Mouse (Mus musculus) myocyte (in vitro differentiated cells): ENCODE results near the gene Kcnq5. TPM values are rescaled to one million over a fixed set of nuclear protein-coding genes. Genes with fewer than 3 reads are reported as not detected.

ENCODE experiments used
- H3K27me3 ChIP-seq: one replicate; pipeline ENCODE4 v1.6.1; 2011; ENCODE audit not compliant: control insufficient read depth, insufficient read depth, insufficient read length
- H3K36me3 ChIP-seq: one replicate; pipeline ENCODE4 v1.6.1; 2011; ENCODE audit not compliant: control insufficient read depth, insufficient read depth
- H3K4me2 ChIP-seq: one replicate; pipeline ENCODE4 v1.6.1; 2011; ENCODE audit warnings: low read depth, control low read depth
- H3K4me3 ChIP-seq: one replicate; pipeline ENCODE4 v1.5.1; 2011; ENCODE audit warnings: mild to moderate bottlenecking, control low read depth, moderate library complexity
- H3K79me2 ChIP-seq: one replicate; pipeline ENCODE4 v1.6.1; 2011; ENCODE audit not compliant: control insufficient read depth, insufficient read depth
- H3ac ChIP-seq: one replicate; pipeline ENCODE4 v1.6.1; 2011; ENCODE audit not compliant: control insufficient read depth, insufficient read length
- CEBPB ChIP-seq: IDR thresholded peaks from 2 replicates; pipeline ENCODE4 v1.6.1; 2011; ENCODE audit warnings: mild to moderate bottlenecking, moderate library complexity; ENCODE audit not compliant: poor library complexity, insufficient read depth, severe bottlenecking
- E2F4 ChIP-seq: IDR thresholded peaks from one replicate; pipeline ENCODE4 v1.6.1; 2011; ENCODE audit warnings: mild to moderate bottlenecking, control low read depth, moderate library complexity; ENCODE audit not compliant: insufficient read depth
- MAX ChIP-seq: IDR thresholded peaks from one replicate; pipeline ENCODE4 v1.6.1; 2011; ENCODE audit warnings: low read depth, mild to moderate bottlenecking, control low read depth
- MYOD1 ChIP-seq, 3 experiments: IDR thresholded peaks; one replicate each; pipeline ENCODE4 v1.6.1; 2011; ENCODE audit warnings: control low read depth in 2 of 3, low read depth in 2 of 3, mild to moderate bottlenecking in 2 of 3, moderate library complexity in 1 of 3; ENCODE audit not compliant: insufficient read length in 2 of 3, control insufficient read depth in 1 of 3
- MYOG ChIP-seq, 3 experiments: IDR thresholded peaks; one replicate each; pipeline ENCODE4 v1.6.1; 2011; ENCODE audit warnings: control low read depth in 2 of 3, low read depth in 2 of 3, mild to moderate bottlenecking in 2 of 3; ENCODE audit not compliant: insufficient read length in 2 of 3, control insufficient read depth in 1 of 3, insufficient read depth in 1 of 3
- POLR2A ChIP-seq: IDR thresholded peaks from one replicate; pipeline ENCODE4 v1.6.1; 2011; ENCODE audit warnings: low read depth, mild to moderate bottlenecking, control low read depth, moderate library complexity; ENCODE audit not compliant: insufficient read length
- POLR2AphosphoS2 ChIP-seq: IDR thresholded peaks from one replicate; pipeline ENCODE4 v1.6.1; 2011; ENCODE audit warnings: low read depth, control low read depth; ENCODE audit not compliant: insufficient read length
- REST ChIP-seq: IDR thresholded peaks from one replicate; pipeline ENCODE4 v1.6.1; 2011; ENCODE audit warnings: mild to moderate bottlenecking, control low read depth, moderate library complexity; ENCODE audit not compliant: insufficient read depth, insufficient read length
- SRF ChIP-seq: IDR thresholded peaks from one replicate; pipeline ENCODE4 v1.6.1; 2011; ENCODE audit warnings: low read depth; ENCODE audit not compliant: control insufficient read depth, insufficient read length
- TCF12 ChIP-seq: IDR thresholded peaks from one replicate; pipeline ENCODE4 v1.6.1; 2011; ENCODE audit warnings: mild to moderate bottlenecking, control low read depth; ENCODE audit not compliant: poor library complexity, insufficient read depth, severe bottlenecking
- TCF3 ChIP-seq: IDR thresholded peaks from one replicate; pipeline ENCODE4 v1.6.1; 2011; ENCODE audit warnings: low read depth, control low read depth; ENCODE audit not compliant: insufficient read length
- USF1 ChIP-seq: IDR thresholded peaks from one replicate; pipeline ENCODE4 v1.6.1; 2011; ENCODE audit warnings: low read depth, mild to moderate bottlenecking, control low read depth, moderate library complexity
- polyA plus RNA-seq: library from polyadenylated mRNA; unstranded; fragments of >200 nt; fragmentation: generic; extraction: Trizol; gene quantifications from one replicate; pipeline ENCODE4 v1.2.1, GENCODE M21; 2012; ENCODE audit warnings: missing spikeins

Gene Kcnq5
- polyA plus RNA-seq, 1 experiment: not detected

GRCm38 (mm10) chr1:21856399-21856798, 105.3 kb downstream of the Kcnq5 start:
- Histone ChIP-seq H3K4me3 (no peak overlapping the region), H3K4me2 (no peak overlapping the region), H3K27me3 (no peaks in the 10 kb centered on the region), H3K79me2 (no peaks in the 10 kb centered on the region), H3ac (no peak overlapping the region), H3K36me3 (no peaks in the 10 kb centered on the region)
- TF ChIP-seq MAX (no peak), CEBPB (no peak), TCF3 (no peak), MYOG (IDR thresholded peaks at IDR 0.05; ENCODE audit: control insufficient read depth in 1 of 3, insufficient read depth in 1 of 3, insufficient read length in 2 of 3, low read depth in 2 of 3) (no peak), POLR2AphosphoS2 (no peak), TCF12 (no peak), POLR2A (no peak), E2F4 (no peak), REST (no peak), MYOD1 (IDR thresholded peaks at IDR 0.05; ENCODE audit: control insufficient read depth in 1 of 3, insufficient read length in 2 of 3, low read depth in 2 of 3) (no peak), SRF (no peak), USF1 (no peak)

DNA sequence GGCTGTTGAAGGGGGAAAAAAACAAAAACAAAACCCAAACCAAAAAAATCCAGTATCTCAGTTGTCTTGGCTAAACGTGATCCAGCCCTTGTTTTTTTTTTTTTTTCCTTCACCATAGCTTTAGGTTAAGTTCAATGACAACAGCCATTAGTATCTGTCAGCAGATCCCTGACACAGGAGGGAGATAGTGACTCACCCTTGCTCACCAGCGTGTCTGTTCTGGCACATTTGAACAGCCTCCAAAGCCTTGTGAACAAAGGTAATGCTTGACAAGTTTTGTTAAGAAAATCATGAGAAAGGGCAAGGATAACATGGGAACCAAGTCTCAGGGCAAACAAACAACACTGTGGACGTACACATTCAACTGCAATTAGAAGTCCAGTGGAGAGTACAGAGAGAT, 123.2 kb downstream of the Kcnq5 start:
- no peak overlapping the region for H3ac ChIP-seq
- TF ChIP-seq POLR2A (no peak), MYOG (IDR thresholded peaks at IDR 0.05; ENCODE audit: control insufficient read depth in 1 of 3, insufficient read depth in 1 of 3, insufficient read length in 2 of 3, low read depth in 2 of 3) (no peak), SRF (no peak), REST (no peak), E2F4 (no peak)

GRCm38 (mm10) chr1:21837387-21837786, 124.4 kb downstream of the Kcnq5 start:
- Histone ChIP-seq H3ac (no peak overlapping the region), H3K36me3 (no peaks in the 10 kb centered on the region), H3K79me2 (no peaks in the 10 kb centered on the region), H3K4me3 (no peak overlapping the region), H3K4me2 (no peak overlapping the region), H3K27me3 (no peaks in the 10 kb centered on the region)
- TF ChIP-seq REST: no peak
- no peak for TF ChIP-seq POLR2A
- no peak for TF ChIP-seq MAX
- no peak for TF ChIP-seq MYOG (IDR thresholded peaks at IDR 0.05; ENCODE audit: control insufficient read depth in 1 of 3, insufficient read depth in 1 of 3, insufficient read length in 2 of 3, low read depth in 2 of 3)
- TF ChIP-seq TCF3: no peak
- TF ChIP-seq SRF: no peak
- TF ChIP-seq MYOD1 (IDR thresholded peaks at IDR 0.05; ENCODE audit: control insufficient read depth in 1 of 3, insufficient read length in 2 of 3, low read depth in 2 of 3): no peak
- TF ChIP-seq TCF12: no peak
- no peak for TF ChIP-seq USF1
- TF ChIP-seq POLR2AphosphoS2: no peak
- TF ChIP-seq E2F4: no peak
- no peak for TF ChIP-seq CEBPB

More for the DNA sequence above, 123.2 kb downstream of the Kcnq5 start:
- Histone ChIP-seq H3K36me3 (no peaks in the 10 kb centered on the region), H3K4me2 (no peak overlapping the region), H3K27me3 (no peaks in the 10 kb centered on the region), H3K79me2 (no peaks in the 10 kb centered on the region), H3K4me3 (no peak overlapping the region)

DNA sequence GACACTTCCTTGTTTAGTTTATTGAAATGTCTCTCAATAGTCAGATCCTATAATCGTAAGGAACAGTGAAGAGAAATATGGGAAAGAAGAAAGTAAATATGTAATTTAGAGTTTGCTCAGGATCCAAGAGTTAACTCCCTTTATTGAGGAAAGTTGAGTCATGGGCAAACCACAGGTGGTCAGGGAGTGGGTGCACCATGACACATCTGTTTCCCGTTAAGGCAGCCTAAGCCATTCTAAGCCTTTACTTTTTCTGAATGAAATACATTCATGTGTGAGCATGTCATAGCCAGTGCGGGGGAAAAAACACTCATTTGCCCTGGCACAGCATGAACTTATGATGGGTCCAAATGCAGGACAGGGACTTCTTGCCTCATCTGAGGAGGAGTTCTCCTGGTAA, 125.4 kb downstream of the Kcnq5 start:
- TF ChIP-seq MAX: no peak
- no peak for TF ChIP-seq CEBPB
- TF ChIP-seq TCF12: no peak
- TF ChIP-seq POLR2AphosphoS2: no peak
- TF ChIP-seq MYOG (IDR thresholded peaks at IDR 0.05; ENCODE audit: control insufficient read depth in 1 of 3, insufficient read depth in 1 of 3, insufficient read length in 2 of 3, low read depth in 2 of 3): no peak
- no peak for TF ChIP-seq MYOD1 (IDR thresholded peaks at IDR 0.05; ENCODE audit: control insufficient read depth in 1 of 3, insufficient read length in 2 of 3, low read depth in 2 of 3)
- TF ChIP-seq TCF3: no peak
- no peak for TF ChIP-seq SRF
- TF ChIP-seq E2F4: no peak
- TF ChIP-seq POLR2A: no peak
- no peak for TF ChIP-seq REST
- TF ChIP-seq USF1: no peak
- no peak overlapping the region for H3ac ChIP-seq
- no peaks in the 10 kb centered on the region for H3K27me3 ChIP-seq
- no peaks in the 10 kb centered on the region for H3K79me2 ChIP-seq
- no peak overlapping the region for H3K4me3 ChIP-seq
- H3K36me3 ChIP-seq: no peaks in the 10 kb centered on the region
- H3K4me2 ChIP-seq: no peak overlapping the region

DNA sequence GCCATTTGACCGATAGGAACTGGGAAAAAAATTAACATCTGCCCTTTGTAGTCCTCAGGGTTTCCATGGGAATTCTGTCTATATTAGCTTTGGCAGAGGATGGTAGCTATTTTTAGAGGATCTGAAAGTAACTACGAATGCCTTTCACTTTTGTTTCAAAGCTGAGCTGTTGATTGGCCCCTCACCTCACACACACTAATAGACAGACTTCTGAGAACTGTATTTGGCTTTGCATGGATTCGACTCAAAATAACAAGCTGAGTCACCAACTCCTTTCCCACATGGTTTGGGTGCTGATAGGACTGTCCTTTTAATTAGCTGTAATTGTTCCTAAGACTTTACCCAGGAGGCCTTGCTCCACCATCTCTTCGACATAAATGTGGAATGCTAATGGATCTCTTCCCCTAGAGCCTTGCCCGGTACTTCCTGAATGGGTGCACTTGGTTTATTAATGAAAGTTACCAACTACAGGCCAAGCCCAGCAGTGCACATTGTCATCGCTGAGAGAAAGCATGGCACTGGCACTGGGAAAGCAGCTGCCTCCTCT, 131.8 kb downstream of the Kcnq5 start:
- peak overlapping the region; percentile 73 for H3K4me2 ChIP-seq
- TF ChIP-seq E2F4 (no peak), POLR2A (no peak), TCF3 (no peak), TCF12 (no peak), MYOD1 (IDR thresholded peaks at IDR 0.05; ENCODE audit: control insufficient read depth in 1 of 3, insufficient read length in 2 of 3, low read depth in 2 of 3) (no peak), USF1 (no peak), CEBPB (no peak), POLR2AphosphoS2 (no peak), MAX (no peak), REST (no peak), SRF (no peak), MYOG (IDR thresholded peaks at IDR 0.05; ENCODE audit: control insufficient read depth in 1 of 3, insufficient read depth in 1 of 3, insufficient read length in 2 of 3, low read depth in 2 of 3) (no peak)
- H3K27me3 ChIP-seq: no peaks in the 10 kb centered on the region
- no peaks in the 10 kb centered on the region for H3K79me2 ChIP-seq
- H3K4me3 ChIP-seq: no peak overlapping the region
- no peaks in the 10 kb centered on the region for H3K36me3 ChIP-seq
- no peak overlapping the region for H3ac ChIP-seq
